Mouse (Mus musculus) testis, adult 2 months (tissue): ENCODE data around the gene Fbxl7.

Experiments
- CTCF ChIP-seq: fragments of 200-500 bp; IDR thresholded peaks from 2 replicates; pipeline ENCODE4 v1.5.1; 2012; ENCODE audit warnings: low read depth, mild to moderate bottlenecking, inconsistent platforms, low read length, moderate library complexity; ENCODE audit not compliant: control insufficient read depth, insufficient read depth, insufficient replicate concordance
- POLR2A ChIP-seq: fragments of 200-500 bp; IDR thresholded peaks from 2 replicates; pipeline ENCODE4 v1.6.1; 2012; ENCODE audit warnings: low read depth, mild to moderate bottlenecking, inconsistent platforms, low read length, moderate library complexity; ENCODE audit not compliant: control insufficient read depth

- TF ChIP-seq POLR2A (no peak), CTCF (no peak)
These were observed 329.3 kb downstream of the Fbxl7 start for GRCm38 (mm10) chr15:26566076-26566475.
